Mouse (Mus musculus): ENCODE measurements around the gene Fam192a. TPM values are rescaled to one million over a fixed set of nuclear protein-coding genes. Genes with fewer than 3 reads are reported as not detected.

The Fam192a gene
- polyA plus RNA-seq (2016; fragmentation: Nextera tagmentation; extraction: Ambion mirVana) = 77.8 and 81.0 TPM in 2 replicates

DNA sequence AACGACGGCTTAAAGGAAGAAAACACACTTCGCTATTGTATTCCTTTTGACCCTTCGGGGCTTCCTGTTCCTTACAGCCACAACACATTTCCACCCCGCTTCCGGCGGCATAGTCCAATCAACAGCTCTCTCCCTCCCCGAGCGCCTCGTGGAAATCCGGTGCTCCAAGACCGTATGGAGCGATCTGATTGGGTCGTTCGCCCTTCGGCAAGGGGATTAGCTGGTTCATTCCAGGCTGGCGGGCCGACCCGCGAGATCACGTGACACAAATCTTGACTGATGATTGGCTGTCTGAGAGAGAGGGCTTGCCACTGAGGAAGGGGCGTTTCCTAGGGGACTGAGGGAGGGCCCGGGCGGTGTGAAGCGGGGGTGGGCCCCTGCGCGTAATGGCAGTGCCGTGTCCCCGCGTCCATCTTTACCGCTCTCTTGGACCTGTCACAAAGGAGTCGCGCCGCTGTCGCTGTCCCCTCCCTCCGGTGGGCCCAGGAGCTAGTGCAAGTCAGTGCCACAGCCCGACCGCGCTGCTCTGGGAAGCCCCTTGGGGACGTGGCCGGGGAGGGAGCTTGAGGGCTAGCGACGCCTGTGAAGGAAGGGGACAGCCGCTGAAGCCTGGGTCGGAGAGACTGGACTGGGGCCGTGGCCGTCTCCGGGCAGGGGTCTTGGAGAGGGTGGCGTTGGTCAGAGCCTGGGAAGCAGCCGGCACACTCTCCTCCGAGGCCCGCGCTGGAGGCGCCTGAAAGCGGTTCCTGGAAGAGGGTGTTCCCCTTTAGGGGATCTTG is at the start of gene Fam192a, which contains the start of gene Rspry1:
Gene Fam192a, minus strand, starts transcription at position 391 of the 779 bp plus-strand sequence.
Gene Rspry1, plus strand, starts transcription at position 331 of the 779 bp plus-strand sequence.
- Histone ChIP-seq H3K9me3 (no peaks in the 10 kb centered on the region), H3K9ac (peak within 1 kb of the TSS; percentile 89), H3K27ac (peak within 1 kb of the TSS; percentile 87), H3K27me3 (no peaks in the 10 kb centered on the region), H3K4me2 (replicated peaks) (peak within 1 kb of the TSS; percentile 95), H3K4me1 (peaks cover 17% of the 10 kb centered on the region), H3K36me3 (no peaks in the 10 kb centered on the region), H3K4me3 (peak within 1 kb of the TSS; percentile 98)
- under 1% methylated on average over 54 of the region's 55 CpGs for WGBS
- peak; percentile 99 for ATAC-seq (ENCODE audit: insufficient number of reproducible peaks, insufficient read depth, low FRiP score, low TSS enrichment)

DNA sequence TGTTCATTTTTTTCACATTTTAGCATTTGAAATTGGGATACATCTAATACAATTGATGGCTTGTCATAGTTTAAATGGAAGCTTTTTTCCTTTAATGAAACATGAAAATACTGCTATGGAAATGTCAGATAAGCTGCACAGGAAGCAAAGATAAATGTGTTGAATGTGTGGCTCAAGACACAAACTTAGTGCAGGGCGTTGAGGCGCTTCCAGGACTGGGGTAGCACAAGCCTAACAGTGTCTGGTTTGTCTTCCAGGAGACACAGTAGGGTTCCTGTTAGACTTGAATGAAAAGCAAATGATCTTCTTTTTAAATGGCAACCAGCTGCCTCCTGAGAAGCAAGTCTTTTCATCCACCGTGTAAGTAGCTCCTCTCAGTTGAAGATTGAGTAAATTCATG is 47.7 kb upstream of the Fam192a start:
- Histone ChIP-seq H3K4me3 (no peak overlapping the region), H3K27ac (no peak overlapping the region), H3K9me3 (no peaks in the 10 kb centered on the region), H3K36me3 (peaks cover 57% of the 10 kb centered on the region), H3K4me2 (replicated peaks) (no peak overlapping the region), H3K4me1 (no peaks in the 10 kb centered on the region), H3K9ac (no peak overlapping the region), H3K27me3 (no peaks in the 10 kb centered on the region)
- WGBS = 39% methylated on average over 3 of the region's 3 CpGs
- ATAC-seq (ENCODE audit: insufficient number of reproducible peaks, insufficient read depth, low FRiP score, low TSS enrichment) = no peak

DNA sequence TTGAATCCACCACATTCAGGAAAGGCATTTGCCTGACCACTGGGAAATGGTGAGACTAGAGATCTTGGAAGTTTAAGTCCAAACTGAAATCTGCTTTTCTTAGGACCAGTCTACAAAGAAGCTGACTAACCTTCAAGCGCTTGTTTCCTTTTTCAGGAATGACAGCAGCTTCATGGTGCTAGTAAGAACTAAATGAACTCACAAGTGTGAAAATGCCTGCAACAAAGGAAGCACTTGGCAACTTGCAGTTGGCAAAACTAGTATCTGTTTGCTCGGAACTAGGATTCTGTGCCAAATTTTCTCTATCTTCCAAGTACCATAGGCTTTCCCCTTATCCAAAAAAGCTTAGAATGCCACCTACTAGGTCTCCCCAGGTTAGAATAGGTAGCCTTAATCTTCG is 44.4 kb upstream of the Fam192a start:
- whole genome bisulfite sequencing = 92% methylated on average over 3 of the region's 3 CpGs
- Histone ChIP-seq H3K36me3 (peaks cover 44% of the 10 kb centered on the region), H3K4me1 (no peaks in the 10 kb centered on the region), H3K4me2 (replicated peaks) (no peak overlapping the region), H3K27me3 (no peaks in the 10 kb centered on the region), H3K27ac (no peak overlapping the region), H3K4me3 (no peak overlapping the region), H3K9ac (no peak overlapping the region), H3K9me3 (no peaks in the 10 kb centered on the region)
- no peak for ATAC-seq (ENCODE audit: insufficient number of reproducible peaks, insufficient read depth, low FRiP score, low TSS enrichment)

GRCm38 (mm10) chr8:94645202-94645601 is 43.4 kb upstream of the Fam192a start:
- Histone ChIP-seq H3K4me2 (replicated peaks) (no peak overlapping the region), H3K27me3 (no peaks in the 10 kb centered on the region), H3K4me3 (no peak overlapping the region), H3K9me3 (no peaks in the 10 kb centered on the region), H3K4me1 (no peaks in the 10 kb centered on the region), H3K27ac (no peak overlapping the region), H3K9ac (no peak overlapping the region), H3K36me3 (peaks cover 54% of the 10 kb centered on the region)
- WGBS = 35% methylated on average over 1 of the region's 1 CpGs
- no peak for ATAC-seq (ENCODE audit: insufficient number of reproducible peaks, insufficient read depth, low FRiP score, low TSS enrichment)

DNA sequence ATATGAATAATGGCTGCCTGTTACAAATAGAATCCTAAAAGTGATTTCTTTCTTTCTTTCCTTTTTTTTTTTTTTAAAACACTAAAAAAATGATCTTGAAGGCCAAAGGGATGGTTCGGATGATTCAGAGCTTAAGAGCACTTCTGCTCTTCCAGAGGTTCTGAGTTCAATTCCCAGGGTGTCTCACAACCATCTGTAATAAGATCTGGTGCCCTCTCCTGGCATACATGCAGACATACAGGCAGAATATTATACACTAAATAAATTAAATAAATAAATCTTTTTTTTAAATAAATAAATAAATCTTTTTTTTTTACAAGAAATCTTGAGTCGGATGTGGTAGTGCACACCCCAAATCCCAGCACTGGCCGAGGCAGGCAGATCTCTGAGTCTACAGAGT is 40.1 kb upstream of the Fam192a start:
- Histone ChIP-seq H3K9me3 (no peaks in the 10 kb centered on the region), H3K27me3 (no peaks in the 10 kb centered on the region), H3K4me2 (replicated peaks) (no peak overlapping the region), H3K4me3 (no peak overlapping the region), H3K4me1 (no peaks in the 10 kb centered on the region), H3K27ac (no peak overlapping the region), H3K9ac (no peak overlapping the region), H3K36me3 (peaks cover 70% of the 10 kb centered on the region)
- no peak for ATAC-seq (ENCODE audit: insufficient number of reproducible peaks, insufficient read depth, low FRiP score, low TSS enrichment)
- WGBS = 93% methylated on average over 3 of the region's 3 CpGs

DNA sequence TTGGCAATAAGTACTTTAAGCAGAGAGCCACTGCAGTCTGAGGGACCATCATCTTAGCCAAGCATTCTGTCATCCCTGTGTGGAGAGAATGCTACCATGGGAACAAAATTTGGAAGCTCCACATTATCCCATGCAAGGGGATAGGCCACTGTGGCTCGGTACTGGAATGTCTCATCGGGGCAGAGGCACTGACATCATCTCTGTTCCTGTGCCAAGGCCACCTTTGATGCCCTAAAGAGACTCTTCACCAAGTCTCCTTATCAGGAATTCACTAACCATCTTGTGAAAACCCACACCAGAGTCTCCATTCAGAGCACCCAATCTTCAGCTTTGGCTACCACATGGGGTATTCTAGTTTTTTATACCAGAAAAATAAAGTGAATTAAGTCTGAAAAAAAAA is 39.4 kb upstream of the Fam192a start:
- Histone ChIP-seq H3K4me1 (no peaks in the 10 kb centered on the region), H3K9me3 (no peaks in the 10 kb centered on the region), H3K4me2 (replicated peaks) (no peak overlapping the region), H3K4me3 (no peak overlapping the region), H3K27ac (no peak overlapping the region), H3K36me3 (peaks cover 70% of the 10 kb centered on the region), H3K27me3 (no peaks in the 10 kb centered on the region), H3K9ac (no peak overlapping the region)
- 93% methylated on average over 2 of the region's 2 CpGs for WGBS
- no peak for ATAC-seq (ENCODE audit: insufficient number of reproducible peaks, insufficient read depth, low FRiP score, low TSS enrichment)

GRCm38 (mm10) chr8:94634211-94634610 is 32.4 kb upstream of the Fam192a start:
- Histone ChIP-seq H3K27me3 (no peaks in the 10 kb centered on the region), H3K4me2 (replicated peaks) (no peak overlapping the region), H3K27ac (no peak overlapping the region), H3K4me3 (no peak overlapping the region), H3K9ac (no peak overlapping the region), H3K4me1 (no peaks in the 10 kb centered on the region), H3K36me3 (peaks cover 76% of the 10 kb centered on the region), H3K9me3 (no peaks in the 10 kb centered on the region)
- no peak for ATAC-seq (ENCODE audit: insufficient number of reproducible peaks, insufficient read depth, low FRiP score, low TSS enrichment)

DNA sequence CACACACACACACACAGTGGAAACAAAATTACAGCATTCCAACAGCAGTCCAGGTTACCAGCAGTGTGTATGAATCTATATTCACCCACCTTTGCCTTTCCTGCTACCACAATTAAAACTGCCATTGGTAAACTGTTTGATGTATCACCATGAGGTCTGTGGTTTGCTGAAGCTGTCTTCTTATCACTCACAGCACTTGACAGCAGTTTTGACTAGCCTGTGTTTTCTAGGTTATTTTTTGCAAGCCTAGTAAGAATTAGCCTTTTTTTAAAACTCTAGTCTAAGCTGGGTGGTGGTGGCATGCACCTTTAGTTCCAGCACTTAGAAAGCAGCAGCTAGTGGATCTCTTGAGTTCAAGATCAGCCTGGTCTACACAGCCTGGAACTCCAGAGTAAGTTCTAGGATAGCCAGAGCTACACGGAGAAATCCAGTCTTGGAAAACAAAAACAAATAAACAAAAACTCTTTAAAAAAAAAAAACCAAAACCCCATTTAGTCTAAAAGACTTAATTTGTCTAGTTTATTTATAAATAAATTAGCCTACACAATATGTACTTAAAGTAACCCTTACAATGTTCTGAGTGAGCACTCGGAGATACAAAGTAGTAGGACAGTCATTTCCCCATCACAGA is 31.9 kb upstream of the Fam192a start:
- Histone ChIP-seq H3K4me3 (no peak overlapping the region), H3K27me3 (no peaks in the 10 kb centered on the region), H3K9me3 (no peaks in the 10 kb centered on the region), H3K36me3 (peaks cover 72% of the 10 kb centered on the region), H3K4me2 (replicated peaks) (no peak overlapping the region), H3K27ac (no peak overlapping the region), H3K9ac (no peak overlapping the region), H3K4me1 (no peaks in the 10 kb centered on the region)
- ATAC-seq (ENCODE audit: insufficient number of reproducible peaks, insufficient read depth, low FRiP score, low TSS enrichment) = no peak
- 97% methylated on average over 2 of the region's 2 CpGs for WGBS

DNA sequence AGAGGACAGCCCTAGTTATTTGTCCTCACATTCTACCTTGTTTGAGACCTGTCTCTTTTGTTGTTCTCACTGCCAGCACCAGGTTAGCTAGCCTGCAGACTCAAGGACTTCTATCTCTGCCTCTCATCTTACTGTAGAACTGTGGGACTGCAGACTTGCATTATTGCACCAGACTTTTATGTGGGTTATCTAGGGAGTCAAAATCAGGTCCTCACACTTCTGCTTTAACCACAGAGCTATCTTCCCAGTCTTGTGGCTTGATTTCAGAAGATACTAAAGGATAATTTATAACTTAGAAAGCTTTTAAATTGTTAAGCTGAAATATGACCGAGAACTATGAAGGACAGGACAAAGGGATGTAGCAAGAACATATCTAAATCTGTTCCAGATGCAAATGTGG is 23.1 kb upstream of the Fam192a start:
- Histone ChIP-seq H3K36me3 (peaks cover 18% of the 10 kb centered on the region), H3K4me1 (no peaks in the 10 kb centered on the region), H3K9me3 (no peaks in the 10 kb centered on the region), H3K4me3 (no peak overlapping the region), H3K4me2 (replicated peaks) (no peak overlapping the region), H3K27me3 (no peaks in the 10 kb centered on the region), H3K9ac (no peak overlapping the region), H3K27ac (no peak overlapping the region)
- 79% methylated on average over 1 of the region's 1 CpGs for WGBS
- ATAC-seq (ENCODE audit: insufficient number of reproducible peaks, insufficient read depth, low FRiP score, low TSS enrichment) = no peak

- ATAC-seq (ENCODE audit: insufficient number of reproducible peaks, insufficient read depth, low FRiP score, low TSS enrichment) = no peak
- H3K36me3 ChIP-seq = no peaks in the 10 kb centered on the region
- H3K9me3 ChIP-seq = no peaks in the 10 kb centered on the region
- peaks cover 7% of the 10 kb centered on the region; the same call in 1 of the 2 replicates for H3K4me1 ChIP-seq
- H3K4me3 ChIP-seq = no peak overlapping the region
- WGBS = 92% methylated on average over 5 of the region's 5 CpGs
- H3K27ac ChIP-seq = no peak overlapping the region
- no peak overlapping the region for H3K9ac ChIP-seq
- H3K4me2 ChIP-seq (replicated peaks) = no peak overlapping the region
- no peaks in the 10 kb centered on the region for H3K27me3 ChIP-seq
These were observed 5.3 kb upstream of the Fam192a start for GRCm38 (mm10) chr8:94607064-94607463.

GRCm38 (mm10) chr8:94604030-94604429 is 2.2 kb upstream of the Fam192a start:
- peaks cover 17% of the 10 kb centered on the region for H3K4me1 ChIP-seq
- WGBS = 74% methylated on average over 2 of the region's 2 CpGs
- no peak overlapping the region for H3K4me3 ChIP-seq
- no peaks in the 10 kb centered on the region for H3K36me3 ChIP-seq
- ATAC-seq (ENCODE audit: insufficient number of reproducible peaks, insufficient read depth, low FRiP score, low TSS enrichment) = no peak
- no peaks in the 10 kb centered on the region for H3K9me3 ChIP-seq
- H3K4me2 ChIP-seq (replicated peaks) = no peak overlapping the region
- no peaks in the 10 kb centered on the region for H3K27me3 ChIP-seq
- H3K9ac ChIP-seq = no peak overlapping the region
- no peak overlapping the region for H3K27ac ChIP-seq

DNA sequence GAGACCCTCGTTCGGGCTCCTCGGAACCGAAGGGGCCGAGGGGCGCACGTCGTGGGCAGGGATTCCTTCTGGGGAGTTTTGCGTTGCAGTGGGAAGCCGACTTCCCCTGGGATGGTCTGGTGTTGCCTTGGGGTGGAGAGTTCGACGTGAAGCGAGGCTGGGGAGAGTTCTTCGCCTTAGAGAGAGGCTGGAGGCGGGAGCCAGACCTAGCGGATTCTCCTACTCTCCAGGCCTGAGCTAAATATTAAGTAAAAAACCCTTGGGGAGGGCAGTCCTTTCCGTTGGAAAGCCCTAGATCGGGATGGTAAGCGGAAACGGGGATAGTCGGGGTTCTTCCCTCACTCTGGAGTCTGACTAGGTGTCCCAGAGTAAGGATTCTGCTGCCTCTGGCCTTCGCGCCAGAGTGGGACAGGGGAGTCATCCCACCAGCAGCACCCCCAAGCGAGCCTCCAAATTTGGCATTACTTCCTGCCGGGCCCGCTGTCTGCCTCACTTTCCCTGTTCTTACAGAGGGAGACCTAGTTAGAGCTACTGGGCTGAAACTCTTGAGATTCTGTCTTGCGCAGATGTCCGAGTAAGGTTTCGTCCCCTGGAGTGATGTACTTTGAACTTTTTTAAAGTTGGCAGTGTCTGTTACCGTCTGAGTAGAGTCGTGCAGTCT is 804 bp upstream of the Fam192a start:
- peak overlapping the region; percentile 87 for H3K27ac ChIP-seq
- peak overlapping the region; percentile 89 for H3K9ac ChIP-seq
- no peak for ATAC-seq (ENCODE audit: insufficient number of reproducible peaks, insufficient read depth, low FRiP score, low TSS enrichment)
- H3K27me3 ChIP-seq = no peaks in the 10 kb centered on the region
- peaks cover 17% of the 10 kb centered on the region for H3K4me1 ChIP-seq
- H3K36me3 ChIP-seq = no peaks in the 10 kb centered on the region
- H3K4me3 ChIP-seq = peak overlapping the region; percentile 98
- no peaks in the 10 kb centered on the region for H3K9me3 ChIP-seq
- under 1% methylated on average over 31 of the region's 31 CpGs for WGBS
- H3K4me2 ChIP-seq (replicated peaks) = peak overlapping the region; percentile 93

Data from embryonic facial prominence, embryonic 12.5 days (tissue).